ENCODE assay signal across 10 mouse cellular contexts in genomic region chr4:48680214-48680613, GRCm38 (mm10). TPM values are rescaled to one million over a fixed set of nuclear protein-coding genes. Genes with fewer than 3 reads are reported as not detected.
DNase-seq lines count a peak whose midpoint lies in the region; ATAC-seq and TF ChIP-seq lines count a peak whose summit lies in the region.
"Had no signal": no experiment of that assay in that cellular context is flagged by ENCODE, and none has a peak within 500 bp of the region (broad histone marks: within the 10 kb centered on the region; RNA-seq: fewer than 3 reads in every experiment).

No protein-coding gene starts in this region.

- peaks cover 19% of the 10 kb centered on the region for H3K79me2 ChIP-seq in CH12.LX (replicated peaks; ENCODE audit: control insufficient read depth, extremely low read depth, insufficient read depth, poor library complexity, severe bottlenecking)

- peak overlapping the region; percentile 36; the same call in 1 of the 2 replicates for H3K4me2 ChIP-seq in kidney, postnatal 0 days (ENCODE audit: low read length)
- H3K4me2 ChIP-seq in CH12.LX (ENCODE audit: insufficient read depth, low read depth, poor library complexity, severe bottlenecking) = peak overlapping the region; percentile 16
- H3K4me2 ChIP-seq in limb, embryonic 15.5 days = peak overlapping the region; percentile 3; the same call in 1 of the 2 replicates
- H3K4me2 ChIP-seq: hindbrain, embryonic 13.5 days had no signal

- H3K9ac ChIP-seq in kidney, postnatal 0 days (ENCODE audit: low read depth, low read length) = 0 out of 2 replicates have a peak overlapping the region, but pooled peaks have one; percentile 13
- H3K9ac ChIP-seq in CH12.LX (ENCODE audit: insufficient read depth, low read depth) (no peak overlapping the region), ES-Bruce4 (ENCODE audit: low read depth, poor library complexity, severe bottlenecking) (peak overlapping the region; percentile 56; the same call in 1 of the 2 replicates)
- H3K9ac ChIP-seq in limb, embryonic 15.5 days = no peak overlapping the region
- H3K9ac ChIP-seq: hindbrain, embryonic 13.5 days had no signal

- no peak for DNase-seq in kidney, postnatal 0 days (ENCODE audit: low spot score)
- DNase-seq in kidney, postnatal 25 days = no peak
- no peak for DNase-seq in CH12.LX (ENCODE audit: extremely low read depth)
- no peak for DNase-seq in frontal cortex, postnatal 25 days (ENCODE audit: low spot score in 2 of 2)
- DNase-seq in retina, postnatal 1 day = no peak
- DNase-seq: spleen, adult 18-20 months; thymus, postnatal 25 days had no signal

- no peaks in the 10 kb centered on the region for H3K27me3 ChIP-seq in kidney, postnatal 0 days (ENCODE audit: insufficient read depth, low read length)
- H3K27me3 ChIP-seq in CH12.LX (replicated peaks) (no peaks in the 10 kb centered on the region), ES-Bruce4 (ENCODE audit: control insufficient read depth, insufficient read depth, low read length, poor library complexity, severe bottlenecking) (no peaks in the 10 kb centered on the region)
- no peaks in the 10 kb centered on the region for H3K27me3 ChIP-seq in limb, embryonic 15.5 days
- H3K27me3 ChIP-seq: hindbrain, embryonic 13.5 days had no signal

- H3K27ac ChIP-seq in kidney, postnatal 0 days = no peak overlapping the region
- H3K27ac ChIP-seq in CH12.LX (ENCODE audit: insufficient read depth, low read depth) (peak overlapping the region; percentile 7; the same call in 1 of the 2 replicates), ES-Bruce4 (ENCODE audit: insufficient read depth, low read length) (peak overlapping the region; percentile 84)
- no peak overlapping the region for H3K27ac ChIP-seq in limb, embryonic 15.5 days
- H3K27ac ChIP-seq: hindbrain, embryonic 13.5 days had no signal

- in situ Hi-C loops in CH12.LX (cut with MboI; ENCODE audit: low pct_ligation_motif_present, low pct_unique_long_range_greater_than_20kb, low sequenced_read_pairs) = no loop called here

- no peaks in the 10 kb centered on the region for H3K9me3 ChIP-seq in kidney, postnatal 0 days (replicated peaks; ENCODE audit: low read length)
- no peaks in the 10 kb centered on the region for H3K9me3 ChIP-seq in CH12.LX (replicated peaks; ENCODE audit: low read length)
- H3K9me3 ChIP-seq in ES-Bruce4 (replicated peaks; ENCODE audit: control insufficient read depth, insufficient read depth, low read length, poor library complexity, severe bottlenecking) = peaks cover 10% of the 10 kb centered on the region
- no peaks in the 10 kb centered on the region for H3K9me3 ChIP-seq in limb, embryonic 15.5 days
- H3K9me3 ChIP-seq: hindbrain, embryonic 13.5 days had no signal

- WGBS in kidney, postnatal 0 days = 66% methylated on average over 7 of the region's 7 CpGs
- WGBS in limb, embryonic 15.5 days = 58% methylated on average over 7 of the region's 7 CpGs

- dilution Hi-C loops in CH12.LX (cut with MboI; ENCODE audit: extremely low pct_ligation_motif_present, extremely low pct_unique_long_range_greater_than_20kb, low sequenced_read_pairs) = no loop called here

- H3K4me3 ChIP-seq in kidney, postnatal 0 days (replicated peaks; ENCODE audit: low read depth, low read length) = no peak overlapping the region
- H3K4me3 ChIP-seq in CH12.LX (replicated peaks in 1 of 3; ENCODE audit: low read depth in 2 of 3, low read length in 2 of 3, poor library complexity in 1 of 3) (no peak overlapping the region), ES-Bruce4 (ENCODE audit: low read depth, low read length) (peak overlapping the region; percentile 9; the same call in 1 of the 2 replicates)
- H3K4me3 ChIP-seq in limb, embryonic 15.5 days = no peak overlapping the region
- H3K4me3 ChIP-seq: hindbrain, embryonic 13.5 days had no signal

- no peaks in the 10 kb centered on the region for H3K36me3 ChIP-seq in kidney, postnatal 0 days (ENCODE audit: insufficient read depth, low read length)
- H3K36me3 ChIP-seq in CH12.LX (replicated peaks in 1 of 2; ENCODE audit: control insufficient read depth in 1 of 2, insufficient read depth in 1 of 2, low read length in 1 of 2) (peaks cover 6 to 45% of the 10 kb centered on the region in 2 experiments), ES-Bruce4 (ENCODE audit: control insufficient read depth, insufficient read depth, low read length, poor library complexity, severe bottlenecking) (no peaks in the 10 kb centered on the region)
- peaks cover 3% of the 10 kb centered on the region; the same call in 1 of the 2 replicates for H3K36me3 ChIP-seq in limb, embryonic 15.5 days

- no peak for ATAC-seq in kidney, postnatal 0 days (replicated peaks; ENCODE audit: low FRiP score, low read depth)
- no peak for ATAC-seq in limb, embryonic 15.5 days (ENCODE audit: insufficient number of reproducible peaks, low FRiP score, low TSS enrichment, low read depth)

- TF ChIP-seq POLR2A in CH12.LX (IDR thresholded peaks at IDR 0.05; ENCODE audit: low read depth, low read length) (no peak), ES-Bruce4 (IDR thresholded peaks at IDR 0.05; ENCODE audit: insufficient read depth, low read length) (no peak)

- H3K4me1 ChIP-seq in kidney, postnatal 0 days (replicated peaks; ENCODE audit: insufficient read depth, low read length) = no peaks in the 10 kb centered on the region
- H3K4me1 ChIP-seq in CH12.LX (ENCODE audit: control insufficient read depth in 1 of 2, insufficient read depth in 2 of 2) = peaks cover 7 to 45% of the 10 kb centered on the region in 2 experiments
- peaks cover 2% of the 10 kb centered on the region for H3K4me1 ChIP-seq in ES-Bruce4 (ENCODE audit: control insufficient read depth, insufficient read depth, low read length)
- peaks cover 4% of the 10 kb centered on the region; the same call in 1 of the 2 replicates for H3K4me1 ChIP-seq in limb, embryonic 15.5 days
- H3K4me1 ChIP-seq: hindbrain, embryonic 13.5 days had no signal

- no peak for TF ChIP-seq CTCF in kidney, postnatal 0 days (IDR thresholded peaks at IDR 0.05; ENCODE audit: low read depth)
- TF ChIP-seq CTCF in CH12.LX (conservative IDR thresholded peaks at IDR 0.05 in 1 of 2, IDR thresholded peaks at IDR 0.05 in 1 of 2; ENCODE audit: low read depth in 2 of 2, low read length in 2 of 2) (no peak), ES-Bruce4 (IDR thresholded peaks at IDR 0.05; ENCODE audit: low read depth, low read length) (no peak)

- TF ChIP-seq RAD21 in CH12.LX (IDR thresholded peaks at IDR 0.05; ENCODE audit: low read depth, low read length) = no peak

- TF ChIP-seq EP300 in CH12.LX (IDR thresholded peaks at IDR 0.05; ENCODE audit: low read length) (no peak), ES-Bruce4 (IDR thresholded peaks at IDR 0.05; ENCODE audit: insufficient read depth, low read depth, low read length) (peak; percentile 89)

TF ChIP-seq in CH12.LX, 34 proteins besides CTCF, POLR2A, EP300 and RAD21:
- TF ChIP-seq CHD1 (IDR thresholded peaks at IDR 0.05; ENCODE audit: low read depth, low read length) = no peak
- peak; percentile 8; the same call in 1 of the 2 replicates for TF ChIP-seq ZMIZ1 (IDR thresholded peaks at IDR 0.05; ENCODE audit: low read depth, low read length)

RNA-seq across cellular contexts. Expression of gene Cavin4, which starts 16.9 kb away (rescaled TPM):
- polyA plus RNA-seq in kidney, postnatal 0 days (2015; fragmentation: Nextera tagmentation; extraction: Ambion mirVana) = 0.26 and 0.38 TPM in 2 replicates
- total RNA-seq in CH12.LX (2012; rRNA removed) (0.13 and 0.21 TPM in 2 replicates), CH12.LX (2014; rRNA removed) (0.18 and 0.24 TPM in 2 replicates)
- polyA plus RNA-seq in CH12.LX (2012; ENCODE audit: insufficient read length, low read depth) (0.26 and 0.55 TPM in 2 replicates), ES-Bruce4 (2011; ENCODE audit: insufficient read depth, insufficient read length, low read depth, missing spikeins) (4.1 and 4.7 TPM in 2 replicates)
- 7.3 and 27.7 TPM in 2 replicates for polyA plus RNA-seq in limb, embryonic 15.5 days (2015; fragmentation: Nextera tagmentation; extraction: Ambion mirVana)

Comparison
In these comparisons a context has a peak if more than half of its experiments do, and no peak if none do; other contexts are left out.
1. H3K27ac ChIP-seq: peak in CH12.LX (single experiment) and ES-Bruce4 (single experiment); none in kidney, postnatal 0 days (single experiment) and limb, embryonic 15.5 days (single experiment).
2. H3K9ac ChIP-seq: peak in kidney, postnatal 0 days (single experiment) and ES-Bruce4 (single experiment); none in CH12.LX (single experiment) and limb, embryonic 15.5 days (single experiment).
3. Peak in every context shown above with its lines, with median percentiles within 50 percentile points of each other: H3K4me2 ChIP-seq.